Mouse (Mus musculus): ENCODE data around the gene Pdss2. TPM values are rescaled to one million over a fixed set of nuclear protein-coding genes. Genes with fewer than 3 reads are reported as not detected.

The Pdss2 gene
- polyA plus RNA-seq, 1 experiment from 2014 or later: 13.7 TPM

DNA sequence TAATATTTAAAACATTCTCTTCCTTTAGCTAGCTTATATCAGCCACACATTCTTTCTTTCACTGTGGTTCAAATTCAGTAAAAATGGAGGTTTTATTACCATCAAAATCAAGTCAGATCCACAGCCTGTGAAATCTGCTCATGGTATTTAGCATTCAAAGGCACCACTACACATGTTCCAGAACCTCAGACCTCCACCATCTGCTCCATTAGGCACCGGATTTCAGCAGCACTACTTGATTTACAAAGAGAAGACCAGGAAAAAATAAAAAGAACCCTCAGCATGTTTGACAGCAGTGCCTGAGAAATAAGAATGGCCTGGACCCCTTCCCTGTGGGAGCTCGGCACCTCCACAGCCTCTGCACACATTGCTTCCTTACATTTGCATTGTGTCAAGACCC is 128.4 kb downstream of the Pdss2 start:
- Histone ChIP-seq H3K27ac (replicated peaks; ENCODE audit: low read depth, low read length) (no peak overlapping the region), H3K4me3 (ENCODE audit: low read depth, low read length) (no peak overlapping the region), H3K36me3 (replicated peaks; ENCODE audit: control insufficient read depth, insufficient read depth, low read depth, low read length) (no peaks in the 10 kb centered on the region), H3K9ac (replicated peaks; ENCODE audit: low read length) (no peak overlapping the region), H3K27me3 (ENCODE audit: control insufficient read depth, insufficient read depth, low read length) (no peaks in the 10 kb centered on the region), H3K9me3 (replicated peaks; ENCODE audit: control insufficient read depth, low read length) (no peaks in the 10 kb centered on the region), H3K4me2 (ENCODE audit: low read depth, low read length) (no peak overlapping the region), H3K4me1 (ENCODE audit: control insufficient read depth, insufficient read depth, low read length) (no peaks in the 10 kb centered on the region)
- no peak for ATAC-seq (replicated peaks; ENCODE audit: insufficient number of reproducible peaks, low FRiP score, low TSS enrichment, low read depth)
- no peak for DNase-seq (ENCODE audit: low spot score)
- WGBS: 77% methylated on average over 2 of the region's 2 CpGs

DNA sequence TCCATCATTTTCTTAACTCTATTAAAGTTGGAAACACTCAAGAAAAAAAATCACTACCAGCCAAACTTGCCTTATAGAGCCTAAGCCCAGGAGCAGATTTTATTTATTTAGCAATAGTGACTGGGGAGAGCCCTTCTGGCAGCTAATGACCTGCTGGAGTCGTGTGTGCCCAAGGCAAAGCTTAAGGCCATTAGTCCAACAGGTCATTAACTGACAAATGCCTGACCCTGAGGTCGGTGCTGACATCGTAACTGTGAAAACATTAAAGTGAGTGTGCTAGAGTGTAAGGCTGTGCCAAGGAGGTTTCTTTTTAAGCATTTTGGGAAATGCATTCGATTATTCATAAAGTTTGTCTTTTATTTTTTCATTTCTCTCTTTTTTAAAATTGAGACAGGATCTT is 136.6 kb downstream of the Pdss2 start:
- 42% methylated on average over 4 of the region's 4 CpGs for WGBS
- H3K27me3 ChIP-seq (ENCODE audit: control insufficient read depth, insufficient read depth, low read length): no peaks in the 10 kb centered on the region
- no peak for ATAC-seq (replicated peaks; ENCODE audit: insufficient number of reproducible peaks, low FRiP score, low TSS enrichment, low read depth)
- H3K4me2 ChIP-seq (ENCODE audit: low read depth, low read length): no peak overlapping the region
- no peak overlapping the region for H3K27ac ChIP-seq (replicated peaks; ENCODE audit: low read depth, low read length)
- no peaks in the 10 kb centered on the region for H3K36me3 ChIP-seq (replicated peaks; ENCODE audit: control insufficient read depth, insufficient read depth, low read depth, low read length)
- H3K9ac ChIP-seq (replicated peaks; ENCODE audit: low read length): no peak overlapping the region
- no peaks in the 10 kb centered on the region for H3K4me1 ChIP-seq (ENCODE audit: control insufficient read depth, insufficient read depth, low read length)
- no peaks in the 10 kb centered on the region for H3K9me3 ChIP-seq (replicated peaks; ENCODE audit: control insufficient read depth, low read length)
- DNase-seq (ENCODE audit: low spot score): no peak
- no peak overlapping the region for H3K4me3 ChIP-seq (ENCODE audit: low read depth, low read length)

DNA sequence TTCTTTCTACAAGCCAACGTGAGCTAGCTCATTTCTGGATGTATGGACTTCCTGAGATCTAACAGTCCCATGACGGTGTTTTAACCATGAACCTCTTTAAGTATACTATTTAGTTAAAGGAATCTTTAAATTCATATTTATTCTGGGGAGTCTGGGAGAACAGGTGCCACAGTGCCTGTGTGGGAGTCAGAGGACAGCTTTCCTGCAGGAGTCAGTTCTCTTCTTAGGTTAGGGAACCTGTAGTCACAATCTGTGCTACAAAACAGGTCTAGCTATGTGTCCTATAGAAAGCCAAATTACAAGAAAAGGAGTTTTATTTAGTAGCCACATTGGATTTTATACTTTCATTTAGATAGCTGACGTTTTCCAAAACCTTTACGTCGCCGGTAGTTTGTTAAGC is 141.7 kb downstream of the Pdss2 start:
- no peaks in the 10 kb centered on the region for H3K9me3 ChIP-seq (replicated peaks; ENCODE audit: control insufficient read depth, low read length)
- ATAC-seq (replicated peaks; ENCODE audit: insufficient number of reproducible peaks, low FRiP score, low TSS enrichment, low read depth): no peak
- no peak overlapping the region for H3K4me3 ChIP-seq (ENCODE audit: low read depth, low read length)
- H3K27ac ChIP-seq (replicated peaks; ENCODE audit: low read depth, low read length): no peak overlapping the region
- no peaks in the 10 kb centered on the region for H3K4me1 ChIP-seq (ENCODE audit: control insufficient read depth, insufficient read depth, low read length)
- no peaks in the 10 kb centered on the region for H3K27me3 ChIP-seq (ENCODE audit: control insufficient read depth, insufficient read depth, low read length)
- DNase-seq (ENCODE audit: low spot score): no peak
- 89% methylated on average over 6 of the region's 6 CpGs for WGBS
- H3K36me3 ChIP-seq (replicated peaks; ENCODE audit: control insufficient read depth, insufficient read depth, low read depth, low read length): no peaks in the 10 kb centered on the region
- no peak overlapping the region for H3K4me2 ChIP-seq (ENCODE audit: low read depth, low read length)
- H3K9ac ChIP-seq (replicated peaks; ENCODE audit: low read length): no peak overlapping the region

DNA sequence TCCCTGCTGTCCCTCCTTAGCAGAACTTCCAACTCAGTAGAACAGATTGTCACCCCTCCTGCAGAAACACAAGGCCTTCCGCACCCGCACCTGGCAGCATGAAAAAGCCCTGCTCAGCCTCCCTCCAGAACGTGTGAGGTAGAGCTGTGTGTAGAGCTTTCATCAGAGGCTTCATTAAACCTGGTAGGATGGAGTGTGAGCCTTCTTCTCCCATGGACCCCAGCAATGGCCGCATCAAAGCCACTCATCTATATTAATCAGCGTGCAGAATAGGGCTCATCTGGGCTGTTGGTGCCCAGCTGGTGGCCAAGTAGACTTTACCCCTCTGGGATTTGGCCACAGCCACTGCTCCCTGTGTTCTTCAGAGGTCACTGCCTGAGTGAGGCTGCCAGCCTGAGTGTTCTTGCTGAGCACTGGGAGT is 142.2 kb downstream of the Pdss2 start:
- no peaks in the 10 kb centered on the region for H3K36me3 ChIP-seq (replicated peaks; ENCODE audit: control insufficient read depth, insufficient read depth, low read depth, low read length)
- DNase-seq (ENCODE audit: low spot score): no peak
- no peak overlapping the region for H3K4me3 ChIP-seq (ENCODE audit: low read depth, low read length)
- ATAC-seq (replicated peaks; ENCODE audit: insufficient number of reproducible peaks, low FRiP score, low TSS enrichment, low read depth): no peak
- no peak overlapping the region for H3K4me2 ChIP-seq (ENCODE audit: low read depth, low read length)
- H3K9me3 ChIP-seq (replicated peaks; ENCODE audit: control insufficient read depth, low read length): no peaks in the 10 kb centered on the region
- no peaks in the 10 kb centered on the region for H3K4me1 ChIP-seq (ENCODE audit: control insufficient read depth, insufficient read depth, low read length)
- H3K27ac ChIP-seq (replicated peaks; ENCODE audit: low read depth, low read length): no peak overlapping the region
- WGBS: 87% methylated on average over 5 of the region's 5 CpGs
- H3K27me3 ChIP-seq (ENCODE audit: control insufficient read depth, insufficient read depth, low read length): no peaks in the 10 kb centered on the region
- no peak overlapping the region for H3K9ac ChIP-seq (replicated peaks; ENCODE audit: low read length)

DNA sequence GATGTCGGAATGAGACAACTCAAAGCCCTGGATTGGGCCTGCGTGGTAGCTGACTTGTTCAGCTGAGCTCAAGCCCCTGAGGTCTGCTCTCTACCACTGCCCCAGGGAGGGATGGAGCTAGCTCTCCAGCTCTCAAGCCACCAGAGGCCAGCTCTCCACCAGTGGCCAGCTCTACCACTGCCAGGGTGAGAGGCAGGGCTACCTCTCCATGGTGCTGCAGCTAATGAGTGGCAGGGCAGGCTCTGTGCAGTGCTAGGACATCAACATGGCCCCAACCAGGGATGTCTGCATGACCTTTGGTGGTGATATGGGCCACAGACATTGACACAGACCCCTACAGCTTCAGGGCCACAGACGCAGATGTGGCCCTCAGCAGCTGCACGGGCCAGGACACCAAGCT is 144.6 kb downstream of the Pdss2 start:
- Histone ChIP-seq H3K27ac (replicated peaks; ENCODE audit: low read depth, low read length) (no peak overlapping the region), H3K4me3 (ENCODE audit: low read depth, low read length) (no peak overlapping the region), H3K27me3 (ENCODE audit: control insufficient read depth, insufficient read depth, low read length) (no peaks in the 10 kb centered on the region), H3K36me3 (replicated peaks; ENCODE audit: control insufficient read depth, insufficient read depth, low read depth, low read length) (no peaks in the 10 kb centered on the region), H3K9me3 (replicated peaks; ENCODE audit: control insufficient read depth, low read length) (no peaks in the 10 kb centered on the region), H3K4me2 (ENCODE audit: low read depth, low read length) (no peak overlapping the region), H3K4me1 (ENCODE audit: control insufficient read depth, insufficient read depth, low read length) (no peaks in the 10 kb centered on the region), H3K9ac (replicated peaks; ENCODE audit: low read length) (no peak overlapping the region)
- 84% methylated on average over 4 of the region's 4 CpGs for WGBS
- no peak for ATAC-seq (replicated peaks; ENCODE audit: insufficient number of reproducible peaks, low FRiP score, low TSS enrichment, low read depth)
- no peak for DNase-seq (ENCODE audit: low spot score)

DNA sequence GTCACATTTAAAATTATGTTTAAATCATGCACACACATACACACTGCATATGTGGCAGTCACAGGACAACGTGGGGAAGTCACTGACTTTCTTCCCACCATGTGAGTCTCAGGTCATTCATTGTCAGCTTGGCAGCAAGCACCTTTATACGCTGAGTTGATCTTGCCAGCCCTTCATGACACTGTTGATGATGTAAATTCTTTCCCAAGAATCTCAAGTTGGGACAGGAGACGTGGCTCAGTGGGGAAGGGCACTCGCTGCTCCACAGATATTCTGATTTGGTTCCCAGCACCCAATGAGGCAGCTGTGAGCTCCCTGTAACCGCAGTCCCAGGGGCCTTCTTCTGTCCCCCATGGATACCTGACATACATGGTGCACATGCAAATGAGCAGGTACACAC is 147.3 kb downstream of the Pdss2 start:
- H3K27me3 ChIP-seq (ENCODE audit: control insufficient read depth, insufficient read depth, low read length): no peaks in the 10 kb centered on the region
- 95% methylated on average over 5 of the region's 5 CpGs for WGBS
- H3K9me3 ChIP-seq (replicated peaks; ENCODE audit: control insufficient read depth, low read length): no peaks in the 10 kb centered on the region
- H3K4me2 ChIP-seq (ENCODE audit: low read depth, low read length): no peak overlapping the region
- DNase-seq (ENCODE audit: low spot score): no peak
- no peaks in the 10 kb centered on the region for H3K4me1 ChIP-seq (ENCODE audit: control insufficient read depth, insufficient read depth, low read length)
- no peak overlapping the region for H3K27ac ChIP-seq (replicated peaks; ENCODE audit: low read depth, low read length)
- no peak for ATAC-seq (replicated peaks; ENCODE audit: insufficient number of reproducible peaks, low FRiP score, low TSS enrichment, low read depth)
- H3K4me3 ChIP-seq (ENCODE audit: low read depth, low read length): no peak overlapping the region
- no peaks in the 10 kb centered on the region for H3K36me3 ChIP-seq (replicated peaks; ENCODE audit: control insufficient read depth, insufficient read depth, low read depth, low read length)
- H3K9ac ChIP-seq (replicated peaks; ENCODE audit: low read length): no peak overlapping the region

DNA sequence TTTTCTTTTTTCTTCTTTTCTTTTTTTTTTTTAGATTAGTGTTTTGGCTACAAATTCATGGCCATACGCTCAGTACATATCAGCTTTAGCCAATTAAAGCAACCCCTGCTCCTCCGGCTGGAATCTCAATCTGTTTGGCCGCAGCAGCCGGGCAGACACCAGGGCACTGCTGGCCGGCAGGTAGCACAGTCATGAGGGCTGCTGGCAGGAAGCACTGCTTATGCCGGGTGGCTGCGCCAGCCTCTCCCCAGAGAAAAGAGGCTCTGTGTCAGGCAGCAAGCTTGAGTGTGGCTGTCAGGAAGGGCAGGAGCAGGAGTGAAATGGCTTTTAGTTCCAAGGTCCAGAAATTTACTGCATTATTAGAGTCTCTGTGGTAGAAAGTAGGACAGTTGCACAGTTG is 151.0 kb downstream of the Pdss2 start:
- no peak for DNase-seq (ENCODE audit: low spot score)
- no peak for ATAC-seq (replicated peaks; ENCODE audit: insufficient number of reproducible peaks, low FRiP score, low TSS enrichment, low read depth)
- Histone ChIP-seq H3K36me3 (replicated peaks; ENCODE audit: control insufficient read depth, insufficient read depth, low read depth, low read length) (no peaks in the 10 kb centered on the region), H3K27ac (replicated peaks; ENCODE audit: low read depth, low read length) (no peak overlapping the region), H3K4me1 (ENCODE audit: control insufficient read depth, insufficient read depth, low read length) (no peaks in the 10 kb centered on the region), H3K27me3 (ENCODE audit: control insufficient read depth, insufficient read depth, low read length) (no peaks in the 10 kb centered on the region), H3K4me3 (ENCODE audit: low read depth, low read length) (no peak overlapping the region), H3K9ac (replicated peaks; ENCODE audit: low read length) (no peak overlapping the region), H3K9me3 (replicated peaks; ENCODE audit: control insufficient read depth, low read length) (no peaks in the 10 kb centered on the region), H3K4me2 (ENCODE audit: low read depth, low read length) (no peak overlapping the region)
- 70% methylated on average over 7 of the region's 7 CpGs for WGBS

DNA sequence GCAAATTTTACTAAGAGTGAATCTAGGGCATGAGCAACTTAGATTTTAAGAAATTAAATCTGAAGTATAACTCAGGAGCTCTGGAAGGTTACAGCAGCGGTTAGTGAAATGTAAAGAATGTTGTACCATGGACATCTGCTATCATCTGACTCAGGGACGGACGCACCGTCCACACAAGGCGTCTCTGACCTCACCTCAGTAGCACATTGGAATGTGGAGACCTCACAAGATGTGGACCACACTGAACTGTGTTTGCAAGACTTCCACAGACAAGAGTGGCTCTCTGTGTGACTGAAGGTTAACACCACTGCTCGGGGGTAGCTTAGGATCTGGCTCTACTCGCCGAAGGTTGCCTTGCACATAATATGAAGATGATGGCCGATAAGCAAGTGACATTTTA is 151.7 kb downstream of the Pdss2 start:
- Histone ChIP-seq H3K4me1 (ENCODE audit: control insufficient read depth, insufficient read depth, low read length) (no peaks in the 10 kb centered on the region), H3K27ac (replicated peaks; ENCODE audit: low read depth, low read length) (no peak overlapping the region), H3K9me3 (replicated peaks; ENCODE audit: control insufficient read depth, low read length) (no peaks in the 10 kb centered on the region), H3K4me2 (ENCODE audit: low read depth, low read length) (no peak overlapping the region), H3K27me3 (ENCODE audit: control insufficient read depth, insufficient read depth, low read length) (no peaks in the 10 kb centered on the region), H3K4me3 (ENCODE audit: low read depth, low read length) (no peak overlapping the region), H3K36me3 (replicated peaks; ENCODE audit: control insufficient read depth, insufficient read depth, low read depth, low read length) (no peaks in the 10 kb centered on the region), H3K9ac (replicated peaks; ENCODE audit: low read length) (no peak overlapping the region)
- ATAC-seq (replicated peaks; ENCODE audit: insufficient number of reproducible peaks, low FRiP score, low TSS enrichment, low read depth): no peak
- DNase-seq (ENCODE audit: low spot score): no peak
- WGBS: 88% methylated on average over 9 of the region's 9 CpGs

DNA sequence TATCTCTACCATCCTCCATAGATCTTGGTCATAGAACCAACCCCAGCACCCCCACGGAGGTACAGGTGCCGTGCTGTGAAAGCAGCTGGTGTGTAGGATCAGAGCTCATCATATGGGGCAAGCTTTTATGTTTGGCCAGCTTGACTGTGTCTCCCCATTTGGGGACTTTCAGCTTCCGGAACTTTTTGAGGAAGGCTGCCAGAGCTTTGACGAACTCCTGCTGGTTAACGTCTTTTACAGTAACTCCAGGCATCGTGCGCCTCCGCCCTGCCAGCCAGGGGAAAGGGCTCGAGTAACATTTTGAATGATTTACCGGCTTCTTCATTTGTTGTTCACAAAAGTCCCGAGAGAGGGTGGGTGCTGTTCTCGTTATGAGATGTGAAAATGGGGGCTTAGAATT is 152.4 kb downstream of the Pdss2 start:
- DNase-seq (ENCODE audit: low spot score) (no peak), ATAC-seq (replicated peaks; ENCODE audit: insufficient number of reproducible peaks, low FRiP score, low TSS enrichment, low read depth) (no peak)
- H3K9me3 ChIP-seq (replicated peaks; ENCODE audit: control insufficient read depth, low read length): no peaks in the 10 kb centered on the region
- H3K27me3 ChIP-seq (ENCODE audit: control insufficient read depth, insufficient read depth, low read length): no peaks in the 10 kb centered on the region
- H3K36me3 ChIP-seq (replicated peaks; ENCODE audit: control insufficient read depth, insufficient read depth, low read depth, low read length): no peaks in the 10 kb centered on the region
- no peak overlapping the region for H3K27ac ChIP-seq (replicated peaks; ENCODE audit: low read depth, low read length)
- 89% methylated on average over 12 of the region's 12 CpGs for WGBS
- H3K4me3 ChIP-seq (ENCODE audit: low read depth, low read length): no peak overlapping the region
- no peak overlapping the region for H3K9ac ChIP-seq (replicated peaks; ENCODE audit: low read length)
- no peaks in the 10 kb centered on the region for H3K4me1 ChIP-seq (ENCODE audit: control insufficient read depth, insufficient read depth, low read length)
- no peak overlapping the region for H3K4me2 ChIP-seq (ENCODE audit: low read depth, low read length)
